Mouse (Mus musculus) layer of hippocampus, adult 18-20 months (tissue): ENCODE measurements at regions not wholly inside any gene's neighbourhood (a gene's known extent, or its start where the extent isn't known, plus 50 kb on each side); places are given as distances from the start of the nearest gene placed in this dataset.

Experiments used
- DNase-seq, 2 experiments: peaks; one replicate each; pipeline ENCODE4 v3.0.0; 2022; ENCODE audit warnings: low spot score in 2 of 2

- DNase-seq, result no peak
Measured at GRCm38 (mm10) chr3:132237344-132237743, 152.3 kb downstream of the Dkk2 start.

GRCm38 (mm10) chr3:132257834-132258233 is 172.7 kb downstream of the Dkk2 start:
- no peak for DNase-seq

- DNase-seq, result peak in 1 of 2 experiments; percentile 34
Measured at GRCm38 (mm10) chr3:132269641-132270040, 184.5 kb downstream of the Dkk2 start.

- DNase-seq, result no peak
Measured at GRCm38 (mm10) chr3:132274786-132275185, 189.7 kb downstream of the Dkk2 start.

GRCm38 (mm10) chr3:132277771-132278170 is 192.7 kb downstream of the Dkk2 start:
- DNase-seq, result no peak

- DNase-seq, result no peak
Measured at GRCm38 (mm10) chr3:132287714-132288113, 202.6 kb downstream of the Dkk2 start.

GRCm38 (mm10) chr3:132326961-132327360 is 241.9 kb downstream of the Dkk2 start:
- DNase-seq, result no peak

GRCm38 (mm10) chr3:132343625-132344024 is 258.5 kb downstream of the Dkk2 start:
- DNase-seq, result no peak

GRCm38 (mm10) chr3:132345856-132346255 is 260.8 kb downstream of the Dkk2 start:
- DNase-seq, result no peak

- DNase-seq, result no peak
Measured at GRCm38 (mm10) chr3:132349602-132350001, 264.5 kb downstream of the Dkk2 start.

GRCm38 (mm10) chr3:132353204-132353603 is 268.1 kb downstream of the Dkk2 start:
- no peak for DNase-seq

- DNase-seq, result no peak
Measured at GRCm38 (mm10) chr3:132359596-132359995, 270.0 kb upstream of the Gimd1 start.

GRCm38 (mm10) chr3:132375579-132375978 is 254.0 kb upstream of the Gimd1 start:
- DNase-seq, result no peak

GRCm38 (mm10) chr3:132417742-132418141 is 211.9 kb upstream of the Gimd1 start:
- DNase-seq, result no peak

GRCm38 (mm10) chr3:132425819-132426671 is 203.6 kb upstream of the Gimd1 start:
- DNase-seq, result peak; percentile 6 to 44

GRCm38 (mm10) chr3:132427244-132427643 is 202.4 kb upstream of the Gimd1 start:
- DNase-seq, result no peak

GRCm38 (mm10) chr3:132428148-132428547 is 201.5 kb upstream of the Gimd1 start:
- DNase-seq, result no peak

GRCm38 (mm10) chr3:132431805-132432204 is 197.8 kb upstream of the Gimd1 start:
- DNase-seq, result no peak

- DNase-seq, result no peak
Measured at GRCm38 (mm10) chr3:132441226-132441625, 188.4 kb upstream of the Gimd1 start.

- DNase-seq, result no peak
Measured at GRCm38 (mm10) chr3:132453927-132454326, 175.7 kb upstream of the Gimd1 start.

GRCm38 (mm10) chr3:132462348-132462959 is 167.2 kb upstream of the Gimd1 start:
- no peak for DNase-seq

- no peak for DNase-seq
Measured at GRCm38 (mm10) chr3:132471070-132471469, 158.6 kb upstream of the Gimd1 start.

- DNase-seq, result peak in 1 of 2 experiments; percentile 3
Measured at GRCm38 (mm10) chr3:132477768-132478167, 151.9 kb upstream of the Gimd1 start.
